Mouse (Mus musculus): ENCODE measurements around the gene Thsd4. TPM values are rescaled to one million over a fixed set of nuclear protein-coding genes. Genes with fewer than 3 reads are reported as not detected.

The Thsd4 gene
- total RNA-seq, 2 experiments from 2014 or later: 0.07 TPM; not detected in 1

DNA sequence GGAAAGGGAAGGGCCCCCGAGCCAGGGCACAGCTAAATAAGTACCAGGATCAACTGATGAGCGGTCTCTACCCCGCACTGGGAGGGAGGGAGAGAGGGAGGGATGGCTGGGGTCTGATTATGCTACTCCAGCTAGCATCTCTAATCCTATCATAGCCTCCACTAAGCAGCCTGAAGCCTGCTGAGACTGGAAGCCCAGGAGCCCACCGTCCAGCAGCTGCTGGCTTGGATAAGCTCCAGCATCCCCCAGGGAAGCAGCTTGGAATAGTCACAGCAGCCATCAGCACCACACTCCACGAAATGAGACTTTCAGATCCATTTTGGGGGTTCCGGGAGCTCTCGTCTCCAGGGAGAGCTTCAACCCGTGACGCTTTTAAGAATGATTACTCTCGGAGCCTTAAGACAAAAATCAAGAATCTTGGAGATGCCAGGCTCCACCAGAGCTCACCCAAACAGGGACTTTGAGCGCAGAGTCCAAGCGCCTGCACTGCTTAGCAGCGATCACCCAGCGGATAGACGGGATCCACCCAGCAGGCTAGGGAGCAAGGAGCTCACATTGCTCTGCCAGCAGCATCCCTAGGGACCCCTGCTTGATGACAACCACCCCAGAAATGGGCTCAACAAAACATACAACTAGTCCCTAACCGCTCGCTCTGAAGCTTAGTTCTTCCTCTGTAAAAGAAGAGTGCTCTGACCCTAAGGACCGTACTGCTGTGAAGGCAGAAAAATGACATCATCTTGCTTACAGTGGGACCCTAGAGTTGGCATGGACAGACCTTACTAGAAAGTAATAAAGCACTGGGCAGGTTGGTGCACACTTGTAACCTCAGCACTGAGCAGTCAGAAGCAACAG is 64.3 kb downstream of the Thsd4 start:
- ATAC-seq (ENCODE audit: poor library complexity, severe bottlenecking): no peak

DNA sequence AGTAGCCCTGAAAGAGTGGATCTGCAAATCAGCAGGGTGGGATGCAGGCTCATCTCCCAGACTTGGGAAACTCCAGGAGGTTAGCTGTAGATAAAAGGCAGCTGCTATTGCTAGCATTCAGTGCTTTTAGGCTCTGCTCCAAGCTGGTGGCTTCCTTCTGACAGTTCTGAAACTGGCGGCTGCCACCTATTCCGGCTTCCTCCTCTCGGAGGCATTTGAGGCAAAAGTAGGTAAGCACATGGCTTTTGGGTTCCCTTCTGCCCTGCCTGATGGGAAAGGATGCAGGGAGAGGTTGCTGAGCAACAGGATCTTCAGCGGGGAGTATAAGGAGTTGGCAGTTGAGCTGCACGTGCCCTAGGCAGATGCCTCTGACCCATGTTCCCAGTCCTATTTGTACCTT is 65.2 kb downstream of the Thsd4 start:
- no peak for ATAC-seq (ENCODE audit: poor library complexity, severe bottlenecking)

DNA sequence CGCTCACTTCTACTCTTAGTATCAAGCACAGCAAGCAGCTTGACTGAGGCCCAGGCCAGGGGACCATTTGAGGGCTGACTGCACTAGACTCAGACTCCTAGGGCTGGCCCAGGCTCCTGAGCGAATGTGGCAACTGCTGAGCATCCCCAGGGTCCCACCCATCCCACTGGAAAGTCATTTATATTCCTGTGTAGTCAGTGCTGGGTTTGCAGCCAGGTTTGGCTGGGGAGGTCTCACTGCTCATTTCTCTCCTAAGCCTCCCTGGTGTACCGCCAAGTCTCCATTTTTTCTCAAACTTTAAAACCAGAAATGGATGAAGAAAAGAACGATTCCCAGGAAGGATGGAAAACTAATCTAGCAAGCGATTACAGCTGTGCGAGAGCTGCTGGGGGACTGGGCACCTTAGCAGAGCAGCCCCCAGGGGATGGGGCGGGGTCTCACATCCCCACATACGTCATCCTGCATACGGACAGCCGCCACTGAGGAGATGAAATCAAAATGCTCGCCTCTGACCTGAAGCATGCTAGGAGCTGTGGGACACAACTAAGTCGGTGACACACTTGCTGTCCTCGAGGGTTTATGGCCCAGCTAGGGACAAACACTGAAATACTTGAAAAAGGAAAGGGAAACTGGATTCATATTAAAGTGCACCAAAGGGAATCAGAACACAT is 67.3 kb downstream of the Thsd4 start:
- no peak for ATAC-seq (ENCODE audit: poor library complexity, severe bottlenecking)

DNA sequence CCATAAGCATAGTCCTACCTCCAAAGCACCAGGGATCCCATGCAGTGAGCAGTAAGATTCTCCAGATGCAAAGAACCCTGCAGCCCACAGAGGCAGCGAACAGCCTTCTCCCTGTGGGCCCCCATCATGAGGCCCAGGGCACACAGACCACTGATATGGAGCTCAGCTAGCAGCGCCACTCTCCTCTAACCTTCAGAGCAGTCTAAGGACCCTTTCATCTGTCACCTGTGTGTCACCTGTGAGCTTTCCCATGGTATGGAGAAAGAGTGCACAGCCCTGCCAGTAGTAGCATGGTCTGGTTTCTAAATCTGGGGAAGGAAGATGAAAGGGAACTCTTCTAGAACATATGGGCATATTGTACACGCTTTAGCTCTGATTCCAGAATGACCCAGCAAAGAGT is 72.3 kb downstream of the Thsd4 start:
- no peak for ATAC-seq (ENCODE audit: poor library complexity, severe bottlenecking)

DNA sequence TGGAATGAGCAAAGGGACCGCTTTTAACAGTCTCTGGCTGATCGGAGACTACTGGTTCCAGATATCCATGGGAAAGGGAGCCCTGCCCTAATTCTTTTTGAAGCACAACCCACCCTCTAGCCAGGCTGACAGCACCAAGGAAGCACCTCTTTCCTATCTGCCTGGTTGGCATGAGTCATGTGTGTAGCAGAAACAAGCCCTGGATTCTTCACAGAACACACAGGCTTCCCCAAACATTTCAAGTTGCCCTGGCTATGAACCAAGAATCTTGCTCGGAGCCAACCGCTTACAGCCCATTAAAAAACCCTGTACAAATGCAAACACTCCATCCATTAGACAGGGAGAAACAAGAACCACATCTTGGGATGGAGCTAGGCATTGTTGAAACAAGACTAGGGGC is 76.0 kb downstream of the Thsd4 start:
- ATAC-seq (ENCODE audit: poor library complexity, severe bottlenecking): no peak

DNA sequence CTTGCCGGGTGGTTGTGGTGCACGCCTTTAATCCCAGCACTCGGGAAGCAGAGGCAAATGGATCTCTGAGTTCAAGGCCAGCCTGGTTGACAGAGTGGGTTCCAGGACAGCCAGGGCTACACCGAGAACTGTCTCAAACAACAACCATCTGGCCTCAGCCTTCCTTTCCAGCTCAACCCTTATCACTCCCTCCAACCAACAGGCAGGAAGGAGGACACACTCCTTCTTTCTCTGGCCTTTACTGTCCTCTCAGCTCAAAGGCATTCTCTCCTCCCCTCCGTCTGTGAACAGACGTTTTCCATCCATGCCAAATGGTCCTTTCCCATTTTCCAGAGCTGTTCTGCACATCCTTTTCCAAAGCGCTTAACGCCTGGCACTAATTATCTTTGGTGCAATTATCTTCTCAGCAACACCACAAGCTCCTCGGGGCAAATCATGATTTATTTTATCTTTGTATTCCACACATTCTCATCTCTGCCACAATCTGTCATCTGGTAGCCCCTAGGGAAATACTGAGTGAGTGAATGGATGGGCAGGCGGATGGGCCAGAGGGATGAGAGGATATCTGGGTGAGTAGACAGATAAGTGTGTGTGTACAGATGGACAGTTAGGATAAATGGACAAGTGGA is 80.5 kb downstream of the Thsd4 start:
- no peak for ATAC-seq (ENCODE audit: poor library complexity, severe bottlenecking)

DNA sequence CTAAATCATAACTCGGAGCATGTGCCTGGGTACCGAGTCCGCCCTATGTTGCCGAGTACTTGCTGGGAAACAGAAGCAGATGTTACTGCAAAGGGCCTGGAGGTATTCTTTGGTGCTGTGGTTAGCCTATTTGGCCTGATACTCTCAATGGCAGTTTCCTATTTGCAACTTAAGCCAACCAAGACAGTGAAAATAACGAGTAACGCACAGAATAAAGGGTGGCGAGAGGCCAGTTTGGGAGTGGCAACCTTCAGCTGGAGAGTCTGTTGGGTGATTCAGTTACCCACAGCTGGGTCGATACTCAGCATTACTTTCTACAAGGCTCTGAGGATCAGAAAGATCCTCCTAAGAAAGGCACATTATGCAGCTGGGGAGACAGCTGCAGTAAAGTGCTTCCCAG is 81.3 kb downstream of the Thsd4 start:
- ATAC-seq (ENCODE audit: poor library complexity, severe bottlenecking): no peak

DNA sequence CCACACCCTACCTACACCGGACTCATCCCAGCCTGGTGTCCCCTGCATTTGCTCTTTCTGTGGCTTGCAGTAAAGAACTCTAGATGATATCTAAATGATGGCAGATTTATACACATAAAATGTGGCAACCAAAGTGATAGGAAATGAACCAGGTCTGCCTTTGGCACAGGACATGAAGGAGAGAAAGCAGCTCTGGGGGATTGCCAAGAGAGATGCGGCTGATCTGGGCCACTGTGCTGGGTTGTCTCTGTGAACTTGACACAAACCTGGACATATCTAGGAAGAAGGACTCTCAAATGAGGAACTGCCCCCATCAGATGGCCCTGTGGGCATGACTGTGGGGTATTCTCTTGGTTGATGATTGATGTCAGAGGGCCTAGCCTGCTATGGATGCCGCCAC is 85.6 kb downstream of the Thsd4 start:
- no peak for ATAC-seq (ENCODE audit: poor library complexity, severe bottlenecking)

DNA sequence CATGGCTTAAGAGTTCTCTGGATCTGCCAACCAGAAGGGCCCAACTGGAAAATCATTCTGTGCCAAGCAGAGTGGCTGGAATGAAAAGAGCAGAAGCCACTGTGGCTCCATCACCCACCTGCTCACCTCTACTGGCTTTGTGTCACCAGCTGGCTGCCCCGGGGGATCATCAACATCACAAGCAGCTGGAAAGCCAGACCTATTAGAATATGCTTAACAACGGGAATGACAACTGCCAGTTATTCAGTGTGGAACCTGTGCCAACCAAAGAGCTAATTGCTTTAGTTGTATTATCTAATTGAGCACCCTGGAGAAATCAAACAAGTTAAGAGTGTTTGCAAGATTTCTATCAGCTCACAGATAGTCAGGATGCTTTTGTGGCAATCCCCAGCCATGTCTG is 87.8 kb downstream of the Thsd4 start:
- ATAC-seq (ENCODE audit: poor library complexity, severe bottlenecking): no peak

DNA sequence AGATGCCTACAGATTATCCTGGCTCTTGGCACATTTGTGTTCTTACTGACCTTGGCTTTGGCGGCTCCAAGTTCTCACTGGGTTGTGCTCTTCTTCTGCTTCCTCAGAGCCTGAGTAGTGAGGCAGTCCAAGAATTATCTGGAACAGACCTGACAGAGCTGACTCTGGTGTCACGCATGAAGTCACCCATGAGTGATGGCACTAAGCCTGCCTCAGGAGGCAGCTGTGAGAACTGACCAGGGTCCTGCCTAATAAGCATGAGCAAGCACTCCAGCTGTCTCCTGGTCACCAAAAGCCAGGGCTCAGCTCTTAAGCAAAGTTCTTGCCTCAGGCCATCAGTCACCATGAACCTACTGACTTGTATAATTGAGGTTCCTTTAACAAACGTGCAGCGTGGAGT is 89.9 kb downstream of the Thsd4 start:
- no peak for ATAC-seq (ENCODE audit: poor library complexity, severe bottlenecking)

DNA sequence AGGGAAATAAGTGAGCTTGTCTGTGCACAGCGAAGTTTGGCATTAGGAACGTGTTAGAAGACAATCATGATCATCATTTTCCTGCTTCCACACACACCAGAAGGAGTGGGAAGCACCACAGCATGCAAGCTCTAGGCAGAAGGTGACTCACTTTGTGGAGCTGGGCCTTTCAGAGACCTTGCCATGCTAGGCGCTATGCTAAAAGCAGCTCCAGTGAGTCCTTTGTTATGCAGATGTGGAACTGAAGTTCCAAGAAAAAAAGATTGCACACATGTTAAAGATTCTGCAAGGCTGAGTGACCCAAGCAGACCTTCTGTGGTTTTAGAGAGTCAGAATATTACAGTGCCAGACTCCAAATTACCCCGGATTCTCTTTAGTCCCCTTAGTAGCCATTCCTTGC is 91.8 kb downstream of the Thsd4 start:
- ATAC-seq (ENCODE audit: poor library complexity, severe bottlenecking): no peak

DNA sequence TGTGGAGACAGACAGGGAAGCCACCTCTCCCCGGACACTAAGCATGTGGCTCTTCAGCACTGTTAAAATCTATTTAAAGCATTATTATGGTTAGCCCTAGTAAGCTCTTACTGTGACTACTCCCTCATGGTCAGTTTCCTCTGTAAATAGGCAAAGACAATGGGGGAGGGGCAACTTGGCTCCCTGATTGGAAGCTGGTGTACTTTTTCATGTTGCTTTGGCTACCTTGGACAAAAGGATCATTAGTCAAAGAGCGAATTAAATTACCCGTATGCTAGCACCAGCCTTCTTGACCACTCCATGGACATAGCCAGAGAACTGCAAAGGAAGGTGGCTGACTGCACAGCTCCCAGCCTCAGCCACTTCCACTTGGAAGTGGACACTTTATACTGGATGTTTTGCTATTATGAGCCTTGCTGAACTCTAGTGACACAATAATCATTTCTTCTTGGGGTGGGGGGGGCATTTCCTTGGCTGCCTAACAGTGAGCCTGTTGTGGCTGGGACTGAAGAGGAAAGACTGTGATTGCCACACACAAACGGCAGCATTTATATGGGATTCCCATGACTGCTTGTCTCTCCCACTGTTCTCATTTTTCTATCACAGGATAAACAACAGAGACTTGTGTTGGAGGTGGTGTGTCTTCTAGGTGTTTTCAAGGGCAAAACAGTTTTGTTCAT is 107.6 kb downstream of the Thsd4 start:
- no peak for ATAC-seq (ENCODE audit: poor library complexity, severe bottlenecking)

DNA sequence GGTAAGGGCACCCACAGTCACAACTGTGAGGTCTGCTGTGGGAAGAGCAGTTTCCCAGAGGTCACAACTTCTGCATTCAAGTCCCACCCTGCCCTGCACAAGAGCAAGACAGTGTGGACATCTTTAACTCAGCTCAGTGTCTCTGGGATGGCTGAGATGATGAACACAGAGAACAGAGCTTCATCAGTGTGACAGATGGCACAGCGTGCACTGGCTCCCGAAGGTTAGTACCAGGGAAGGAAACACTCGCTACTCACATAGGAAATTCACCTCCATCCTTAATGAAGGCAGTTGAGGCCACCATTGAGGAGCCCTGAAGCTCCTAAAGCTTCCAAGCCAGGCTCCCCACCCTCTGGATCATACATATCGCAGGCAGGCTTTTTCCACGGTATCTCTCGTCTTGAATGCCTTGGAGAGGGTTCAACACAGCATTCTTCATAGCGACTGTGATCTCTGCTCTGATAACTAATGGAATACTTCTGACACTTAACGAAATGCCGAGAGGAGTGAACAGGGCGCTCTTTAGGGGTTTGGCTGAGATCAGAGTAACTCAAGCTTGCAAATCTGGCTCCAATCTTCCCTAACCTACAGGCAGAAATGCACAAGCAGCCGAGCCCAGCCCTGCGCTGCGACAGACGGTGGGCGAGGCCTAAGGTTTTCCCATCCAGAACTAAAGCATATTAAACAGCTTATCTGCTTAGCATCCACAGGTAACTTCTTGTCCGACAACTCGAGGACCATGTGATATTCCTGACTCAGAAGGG is 110.8 kb downstream of the Thsd4 start:
- ATAC-seq (ENCODE audit: poor library complexity, severe bottlenecking): no peak

DNA sequence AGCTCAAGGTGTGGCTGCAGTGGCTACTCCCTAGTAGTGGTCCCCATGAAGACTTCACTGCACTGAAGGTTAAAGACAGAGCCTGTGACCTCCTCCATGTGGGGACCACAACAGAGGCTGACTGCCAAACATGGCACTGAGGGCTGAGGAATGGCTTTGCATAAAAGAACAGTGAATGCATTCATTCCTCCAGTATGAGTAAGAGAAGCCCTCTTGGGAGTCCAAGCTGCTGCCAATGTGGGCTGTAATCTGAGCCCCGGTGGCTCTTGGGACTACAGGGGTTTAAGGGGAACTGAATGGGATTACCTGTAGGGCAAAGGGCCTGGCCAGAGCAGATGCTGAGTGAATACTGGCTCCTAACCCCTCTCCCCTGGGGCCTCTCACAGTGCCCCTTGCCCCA is 114.5 kb downstream of the Thsd4 start:
- no peak for ATAC-seq (ENCODE audit: poor library complexity, severe bottlenecking)

DNA sequence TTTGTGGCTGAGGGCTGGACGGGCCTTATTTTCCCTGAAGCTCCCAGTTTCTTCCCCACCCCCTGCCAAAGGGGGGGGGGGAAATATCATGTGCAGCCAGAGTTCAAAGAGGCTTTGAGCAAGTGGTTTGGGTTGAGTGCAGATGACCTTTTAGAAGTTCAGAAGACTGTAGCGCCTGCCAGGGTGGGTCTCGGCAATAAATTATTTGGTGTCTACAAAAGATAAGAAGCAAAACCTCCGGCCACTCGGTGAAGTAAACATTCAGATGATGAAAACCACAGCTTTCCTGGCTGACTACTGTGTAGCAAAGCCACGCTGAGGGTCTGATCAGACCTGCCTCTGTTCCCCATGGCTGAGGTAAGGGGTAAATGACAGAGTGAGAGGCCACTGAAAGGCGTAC is 116.1 kb downstream of the Thsd4 start:
- no peak for ATAC-seq (ENCODE audit: poor library complexity, severe bottlenecking)

DNA sequence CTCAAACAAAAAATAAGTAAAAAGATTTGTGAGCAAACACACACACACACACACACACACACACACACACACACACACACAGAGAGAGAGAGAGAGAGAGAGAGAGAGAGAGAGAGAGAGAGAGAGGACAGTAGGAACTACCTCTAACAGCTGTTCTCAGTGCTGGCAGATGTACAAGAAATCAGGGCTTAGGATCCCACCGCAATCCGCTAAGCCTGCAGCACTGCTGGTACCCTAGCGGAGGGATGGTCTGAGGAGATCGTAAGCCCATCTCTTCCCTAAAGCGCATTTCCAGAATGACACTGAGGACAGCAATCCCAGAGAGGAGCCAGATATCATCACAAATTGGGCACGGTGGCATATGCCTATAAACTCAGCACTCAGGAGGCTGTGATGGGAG is 119.2 kb downstream of the Thsd4 start:
- no peak for ATAC-seq (ENCODE audit: poor library complexity, severe bottlenecking)

DNA sequence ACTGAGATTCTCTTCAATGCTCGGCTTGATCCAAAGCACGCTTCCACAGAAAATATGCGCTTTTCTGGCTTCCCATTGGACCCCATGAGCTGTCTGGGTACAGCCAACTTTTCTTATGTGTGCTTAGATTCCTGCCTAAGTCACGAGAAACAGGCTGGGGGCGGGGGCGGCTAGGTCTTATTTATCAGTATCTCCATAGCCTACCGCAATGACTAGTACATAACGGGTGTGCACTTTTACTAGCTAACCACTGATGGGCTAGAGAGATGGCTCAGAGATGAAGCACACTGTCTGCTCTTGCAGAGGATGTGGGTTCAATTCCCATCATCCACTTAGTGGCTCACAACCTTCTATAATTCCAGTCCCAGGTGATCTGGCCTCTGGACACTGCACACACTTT is 121.8 kb downstream of the Thsd4 start:
- no peak for ATAC-seq (ENCODE audit: poor library complexity, severe bottlenecking)

DNA sequence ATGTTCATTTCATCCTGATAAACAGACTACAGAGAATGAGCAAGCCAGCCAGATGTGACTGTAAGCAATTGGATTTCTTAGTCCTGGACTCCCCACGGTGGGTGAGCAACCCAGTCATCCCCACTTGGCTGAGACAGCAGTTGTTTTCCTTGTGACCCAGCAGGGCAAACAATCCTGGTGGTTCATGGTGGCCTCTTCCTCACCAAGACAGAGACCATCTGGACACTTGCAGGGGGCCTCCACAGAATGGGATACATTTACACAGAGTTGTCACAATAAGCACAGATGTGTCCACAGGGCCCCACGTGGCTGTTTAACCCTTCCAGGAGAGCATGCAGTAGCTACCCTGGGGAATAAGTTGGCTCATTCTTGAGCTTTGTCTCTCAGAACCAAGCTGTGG is 123.8 kb downstream of the Thsd4 start:
- no peak for ATAC-seq (ENCODE audit: poor library complexity, severe bottlenecking)

DNA sequence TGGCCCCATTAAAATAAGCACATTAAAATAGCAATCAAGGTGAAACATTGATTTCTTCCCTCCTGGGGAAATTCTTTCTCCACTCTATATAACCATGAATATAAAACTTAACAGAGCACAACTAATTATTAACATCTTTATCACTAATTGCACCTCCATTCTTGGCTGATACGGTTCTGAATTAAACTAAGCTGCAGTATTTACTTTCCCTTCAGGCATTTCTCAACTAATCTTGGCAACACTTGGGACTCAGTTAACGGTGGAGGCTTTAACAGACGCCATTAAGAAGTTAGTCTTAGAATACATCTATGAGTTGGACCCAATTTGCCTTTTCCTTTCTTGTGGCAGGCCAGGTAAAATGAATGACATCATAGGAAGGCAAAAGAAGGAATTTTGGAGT is 125.8 kb downstream of the Thsd4 start:
- no peak for ATAC-seq (ENCODE audit: poor library complexity, severe bottlenecking)

DNA sequence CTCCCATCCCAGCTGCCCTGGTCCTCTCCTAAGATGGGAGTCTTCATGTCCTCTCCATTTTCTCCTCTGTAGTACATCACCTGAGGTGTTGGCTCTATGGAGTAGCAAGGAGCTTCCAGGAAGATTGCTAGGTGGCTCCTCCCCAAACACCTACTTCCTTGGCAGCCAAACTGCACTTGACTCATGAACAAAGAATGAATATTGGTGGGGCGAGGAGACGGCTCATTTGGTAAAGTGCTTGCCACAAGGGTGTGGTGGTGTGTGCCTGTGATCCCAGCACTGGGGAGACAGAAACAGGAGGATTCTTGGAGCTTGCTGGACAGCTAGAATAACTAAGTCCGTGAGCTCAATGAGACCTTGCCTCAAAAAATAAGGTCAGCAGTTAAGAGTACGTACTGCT is 128.9 kb downstream of the Thsd4 start:
- ATAC-seq (ENCODE audit: poor library complexity, severe bottlenecking): no peak

DNA sequence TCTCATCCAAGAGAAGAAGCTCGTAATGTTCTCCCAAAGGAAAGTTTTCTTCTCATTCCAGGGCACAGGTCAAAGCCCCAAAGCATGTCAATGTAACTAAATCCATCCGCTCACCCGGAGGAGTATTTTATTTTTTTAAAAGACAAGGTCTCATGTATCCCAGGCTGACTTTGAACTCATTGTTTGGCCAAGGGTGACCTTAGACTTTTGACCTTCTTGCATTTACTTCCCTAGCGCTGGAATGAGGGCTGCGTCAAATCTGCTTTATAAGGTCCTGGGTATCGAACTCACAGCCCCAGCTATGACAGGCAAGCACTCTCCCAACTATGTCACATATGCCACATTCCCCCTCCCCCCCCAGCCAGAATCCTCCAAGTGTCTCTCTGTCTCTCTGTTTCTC is 137.1 kb downstream of the Thsd4 start:
- ATAC-seq (ENCODE audit: poor library complexity, severe bottlenecking): no peak
